9 mouse cellular contexts compared by ENCODE assay signal in genomic region chr9:67274296-67274695, GRCm38 (mm10).
A peak's percentile ranks its signal among the peaks of the same experiment; 100 is the strongest.
DNase-seq lines count a peak whose midpoint lies in the region; ATAC-seq and TF ChIP-seq lines count a peak whose summit lies in the region.
"Had no signal": no experiment of that assay in that cellular context is flagged by ENCODE, and none has a peak within 500 bp of the region (broad histone marks: within the 10 kb centered on the region; RNA-seq: fewer than 3 reads in every experiment).

No protein-coding gene starts in this region.

- no peaks in the 10 kb centered on the region for H3K36me3 ChIP-seq in hindbrain, embryonic 11.5 days (ENCODE audit: control insufficient read depth, insufficient read depth, low read length)
- peaks cover 10% of the 10 kb centered on the region; the same call in 1 of the 2 replicates for H3K36me3 ChIP-seq in hindbrain, embryonic 10.5 days
- no peaks in the 10 kb centered on the region for H3K36me3 ChIP-seq in lung, embryonic 14.5 days (ENCODE audit: insufficient read depth)
- H3K36me3 ChIP-seq in intestine, embryonic 15.5 days = no peaks in the 10 kb centered on the region; the same call in 1 of the 2 replicates

- no peak overlapping the region for H3K4me2 ChIP-seq in hindbrain, embryonic 11.5 days (replicated peaks; ENCODE audit: low read depth, low read length)
- no peak overlapping the region for H3K4me2 ChIP-seq in lung, embryonic 14.5 days
- H3K4me2 ChIP-seq in intestine, embryonic 15.5 days (replicated peaks) = no peak overlapping the region
- H3K4me2 ChIP-seq: limb, embryonic 12.5 days had no signal

- TF ChIP-seq CTCF in lung, embryonic 14.5 days (IDR thresholded peaks at IDR 0.05; ENCODE audit: low read depth) = peak; percentile 89

- H3K9ac ChIP-seq in hindbrain, embryonic 11.5 days (ENCODE audit: low read depth, low read length) = no peak overlapping the region
- H3K9ac ChIP-seq in lung, embryonic 14.5 days = no peak overlapping the region
- no peak overlapping the region for H3K9ac ChIP-seq in intestine, embryonic 15.5 days
- H3K9ac ChIP-seq: limb, embryonic 12.5 days had no signal

- DNase-seq in hindbrain, embryonic 11.5 days (ENCODE audit: low spot score) = peak; percentile 15
- no peak for DNase-seq in hindbrain, embryonic 10.5 days (ENCODE audit: low spot score)
- DNase-seq in lung, embryonic 14.5 days = peak; percentile 77
- no peak for DNase-seq in lung, postnatal 25 days (ENCODE audit: low spot score)
- peak; percentile 48 for DNase-seq in embryo, embryonic 10.5 days (ENCODE audit: low spot score)
- DNase-seq in skeletal muscle tissue, adult 2 months (ENCODE audit: low read depth, low spot score) = peak; percentile 67
- DNase-seq: heart, postnatal 14 days had no signal

- H3K9me3 ChIP-seq in hindbrain, embryonic 11.5 days (ENCODE audit: control insufficient read depth, low read length) = no peaks in the 10 kb centered on the region
- no peaks in the 10 kb centered on the region for H3K9me3 ChIP-seq in hindbrain, embryonic 10.5 days
- no peaks in the 10 kb centered on the region for H3K9me3 ChIP-seq in lung, embryonic 14.5 days (ENCODE audit: low read depth, low read length)
- no peaks in the 10 kb centered on the region for H3K9me3 ChIP-seq in intestine, embryonic 15.5 days
- H3K9me3 ChIP-seq: limb, embryonic 12.5 days had no signal

- 49% methylated on average over 3 of the region's 3 CpGs for WGBS in hindbrain, embryonic 11.5 days
- 53% methylated on average over 3 of the region's 3 CpGs for WGBS in hindbrain, embryonic 10.5 days
- WGBS in lung, embryonic 14.5 days = 29% methylated on average over 3 of the region's 3 CpGs
- 44% methylated on average over 3 of the region's 3 CpGs for WGBS in intestine, embryonic 15.5 days

- no peak overlapping the region for H3K27ac ChIP-seq in hindbrain, embryonic 11.5 days (ENCODE audit: low read depth, low read length)
- no peak overlapping the region for H3K27ac ChIP-seq in hindbrain, embryonic 10.5 days
- no peak overlapping the region for H3K27ac ChIP-seq in lung, embryonic 14.5 days (ENCODE audit: low read depth)
- H3K27ac ChIP-seq in intestine, embryonic 15.5 days = no peak overlapping the region
- H3K27ac ChIP-seq: limb, embryonic 12.5 days had no signal

- ATAC-seq in hindbrain, embryonic 11.5 days (ENCODE audit: low FRiP score) = no peak
- ATAC-seq in lung, embryonic 14.5 days (ENCODE audit: insufficient read depth) = peak; percentile 70
- ATAC-seq in intestine, embryonic 15.5 days = no peak

- H3K4me3 ChIP-seq in hindbrain, embryonic 11.5 days (ENCODE audit: low read depth, low read length) = no peak overlapping the region
- H3K4me3 ChIP-seq in hindbrain, embryonic 10.5 days = no peak overlapping the region
- H3K4me3 ChIP-seq in lung, embryonic 14.5 days (ENCODE audit: low read depth, low read length) = no peak overlapping the region
- H3K4me3 ChIP-seq in intestine, embryonic 15.5 days (replicated peaks) = no peak overlapping the region
- H3K4me3 ChIP-seq: limb, embryonic 12.5 days had no signal

- no peaks in the 10 kb centered on the region for H3K27me3 ChIP-seq in hindbrain, embryonic 11.5 days (ENCODE audit: control insufficient read depth, insufficient read depth, low read length)
- H3K27me3 ChIP-seq in hindbrain, embryonic 10.5 days (ENCODE audit: insufficient read depth, poor library complexity, severe bottlenecking) = no peaks in the 10 kb centered on the region
- no peaks in the 10 kb centered on the region for H3K27me3 ChIP-seq in lung, embryonic 14.5 days (ENCODE audit: insufficient read depth, low read length)
- H3K27me3 ChIP-seq in intestine, embryonic 15.5 days (replicated peaks) = no peaks in the 10 kb centered on the region
- H3K27me3 ChIP-seq: limb, embryonic 12.5 days had no signal

- no peaks in the 10 kb centered on the region for H3K4me1 ChIP-seq in hindbrain, embryonic 11.5 days (replicated peaks; ENCODE audit: control insufficient read depth, insufficient read depth, low read length)
- H3K4me1 ChIP-seq in hindbrain, embryonic 10.5 days (replicated peaks) = no peaks in the 10 kb centered on the region
- H3K4me1 ChIP-seq in lung, embryonic 14.5 days (ENCODE audit: insufficient read depth) = peaks cover 17% of the 10 kb centered on the region
- H3K4me1 ChIP-seq in intestine, embryonic 15.5 days (replicated peaks) = no peaks in the 10 kb centered on the region

Comparison
In these comparisons a context has a peak if more than half of its experiments do, and no peak if none do; other contexts are left out.
1. DNase-seq: peak in hindbrain, embryonic 11.5 days (single experiment), lung, embryonic 14.5 days (single experiment), embryo, embryonic 10.5 days (single experiment) and skeletal muscle tissue, adult 2 months (single experiment); none in hindbrain, embryonic 10.5 days (single experiment) and lung, postnatal 25 days (single experiment).